Mouse (Mus musculus) stomach, embryonic 15.5 days (tissue): ENCODE data around the gene Sirt1. TPM values are rescaled to one million over a fixed set of nuclear protein-coding genes. Genes with fewer than 3 reads are reported as not detected.
"Not testable (repeated sequence)": the region's sequence is repeated elsewhere in the genome, so short reads cannot be mapped to it uniquely, and the experiment has no call there.

ENCODE experiments used
- ATAC-seq: fragments of 200-750 bp; cut with Nextera tagmentation; 2 replicates; pipeline ENCODE4 v1.8.0; 2017; ENCODE audit warnings: low read depth, moderate number of reproducible peaks, moderate TSS enrichment; ENCODE audit not compliant: insufficient read depth, low FRiP score
- H3K27ac ChIP-seq: fragments of 300-500 bp; sonication (generic); 2 replicates; pipeline ENCODE4 v1.5.1; 2015; ENCODE audit warnings: mild to moderate bottlenecking, inconsistent platforms
- H3K27me3 ChIP-seq: fragments of 300-500 bp; sonication (generic); replicated peaks from 2 replicates; pipeline ENCODE4 v1.6.1; 2015; ENCODE audit warnings: inconsistent platforms
- H3K36me3 ChIP-seq: fragments of 300-500 bp; sonication (generic); 2 replicates; pipeline ENCODE4 v1.6.1; 2015; ENCODE audit warnings: inconsistent platforms
- H3K4me1 ChIP-seq: fragments of 300-500 bp; sonication (generic); 2 replicates; pipeline ENCODE4 v1.6.1; 2015; ENCODE audit warnings: inconsistent platforms
- H3K4me2 ChIP-seq: fragments of 300-500 bp; sonication (generic); 2 replicates; pipeline ENCODE4 v1.6.1; 2015; ENCODE audit warnings: mild to moderate bottlenecking, inconsistent platforms
- H3K4me3 ChIP-seq: fragments of 300-500 bp; sonication (generic); replicated peaks from 2 replicates; pipeline ENCODE4 v1.5.1; 2015; ENCODE audit warnings: inconsistent platforms
- H3K9ac ChIP-seq: fragments of 300-500 bp; sonication (generic); 2 replicates; pipeline ENCODE4 v1.6.1; 2015; ENCODE audit warnings: inconsistent platforms
- H3K9me3 ChIP-seq: fragments of 300-500 bp; sonication (generic); 2 replicates; pipeline ENCODE4 v1.6.1; 2016; ENCODE audit warnings: inconsistent platforms
- WGBS: fragments of 180-500 bp; shearing (Covaris S2); methylation state at CpG from one replicate; pipeline ENCODE4 v1.1.7; 2015; 5-methylcytosine and 5-hydroxymethylcytosine counted together
- polyA plus RNA-seq: library from polyadenylated mRNA; unstranded; fragments of >200 nt; fragmentation: Nextera tagmentation; extraction: Ambion mirVana; gene quantifications from 2 replicates; pipeline ENCODE4 v1.2.1, GENCODE M21; 2015

The Sirt1 gene
- polyA plus RNA-seq, 1 experiment from 2014 or later = 5.2 TPM

DNA sequence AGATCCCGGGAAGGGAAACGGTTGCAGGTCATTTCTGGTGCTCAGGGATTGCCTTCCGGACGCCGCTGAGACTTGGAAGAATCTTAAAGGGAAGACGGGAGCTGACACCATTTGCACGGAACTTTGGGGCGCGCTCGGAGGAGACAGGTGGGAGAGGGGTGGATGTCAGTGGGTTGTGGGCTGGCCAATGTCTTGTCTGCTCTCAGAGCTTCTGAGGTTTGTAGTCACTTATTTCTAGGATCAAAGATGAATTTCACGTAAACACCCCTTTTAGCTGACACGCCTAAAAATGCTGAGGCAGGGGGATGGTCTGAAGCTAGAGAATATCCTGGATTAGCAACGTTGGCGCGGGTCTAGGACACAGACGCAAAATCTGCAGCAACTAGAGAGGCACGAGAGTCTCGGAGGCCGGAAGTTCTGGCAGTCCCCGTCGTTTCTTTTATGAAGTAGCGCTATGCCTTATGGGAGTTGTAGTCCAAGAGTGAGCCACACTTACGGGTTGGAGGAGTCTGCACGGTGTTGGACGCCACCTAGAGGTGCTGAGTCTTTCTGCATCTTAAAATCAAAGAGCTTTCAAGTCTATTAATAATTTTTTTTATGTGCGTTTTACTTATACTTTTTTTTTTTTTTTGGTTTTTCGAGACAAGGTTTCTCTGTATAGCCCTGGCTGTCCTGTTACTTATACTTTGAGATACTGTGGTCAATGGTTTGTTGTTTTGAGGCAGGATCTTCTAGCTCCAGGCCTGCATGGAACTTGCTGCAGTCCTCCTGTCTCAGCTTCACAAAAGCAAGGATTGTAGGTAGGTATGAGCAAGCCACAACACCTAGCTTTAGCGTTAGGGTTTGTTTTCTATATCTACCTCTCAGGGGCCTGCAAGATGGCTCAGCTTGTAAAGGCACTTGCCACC is 1.1 kb upstream of the Sirt1 start, which contains the start of gene Dnajc12:
Gene Dnajc12, plus strand, starts transcription at position 72 of the 908 bp plus-strand sequence.
- under 1% methylated on average over 28 of the region's 28 CpGs for WGBS
- H3K4me1 ChIP-seq = no peaks in the 10 kb centered on the region

DNA sequence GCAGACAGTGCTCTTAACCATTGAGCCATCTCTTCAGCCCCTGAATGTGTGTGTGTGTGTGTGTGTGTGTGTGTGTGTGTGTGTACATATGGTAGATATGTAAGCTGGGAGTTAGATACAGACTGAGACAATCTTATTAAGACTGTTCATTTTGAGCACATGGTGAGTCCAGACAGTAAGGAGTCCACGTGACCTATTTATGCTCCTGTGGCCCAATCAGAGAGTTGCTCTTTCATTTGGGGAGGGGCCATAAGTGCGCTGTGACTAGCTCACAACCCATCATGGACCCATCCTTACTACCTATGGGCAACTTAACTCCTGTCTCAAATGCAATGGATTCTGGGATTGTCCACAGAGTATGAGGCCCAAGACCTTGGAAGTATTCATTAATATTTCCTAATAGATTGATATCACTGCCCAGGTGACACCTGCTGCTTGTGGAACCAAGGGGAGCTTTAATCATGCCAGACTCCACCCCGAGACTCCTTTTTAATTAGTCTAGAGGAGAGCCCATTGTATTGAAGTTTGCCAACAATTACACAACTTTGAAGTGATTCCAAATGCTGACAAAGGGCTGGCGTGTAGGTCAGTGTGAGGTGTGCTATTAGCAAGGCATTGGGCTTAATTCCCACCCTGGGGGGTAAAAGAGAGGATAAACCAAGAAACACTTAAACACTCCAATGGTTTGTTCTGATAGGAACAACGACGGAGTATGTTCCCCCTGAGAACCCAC is 2.4 kb downstream of the Sirt1 start:
- Histone ChIP-seq H3K4me2 (no peak overlapping the region), H3K36me3 (no peaks in the 10 kb centered on the region), H3K27me3 (no peaks in the 10 kb centered on the region; the same call in 1 of the 2 replicates), H3K9ac (no peak overlapping the region), H3K9me3 (no peaks in the 10 kb centered on the region), H3K27ac (no peak overlapping the region), H3K4me3 (no peak overlapping the region), H3K4me1 (no peaks in the 10 kb centered on the region)
- 68% methylated on average over 6 of the region's 6 CpGs for WGBS
- ATAC-seq = no peak

More for the DNA sequence above, 1.1 kb upstream of the Sirt1 start, which contains the start of gene Dnajc12:
- Histone ChIP-seq H3K9ac (peak within 1 kb of the TSS; percentile 44; the same call in 1 of the 2 replicates), H3K36me3 (no peaks in the 10 kb centered on the region), H3K27ac (0 out of 2 replicates have a peak within 1 kb of the TSS, but pooled peaks have one; percentile 26), H3K27me3 (no peaks in the 10 kb centered on the region; the same call in 1 of the 2 replicates), H3K9me3 (no peaks in the 10 kb centered on the region), H3K4me3 (peak within 1 kb of the TSS; percentile 62), H3K4me2 (peak within 1 kb of the TSS; percentile 87)
- ATAC-seq = peak; percentile 92

DNA sequence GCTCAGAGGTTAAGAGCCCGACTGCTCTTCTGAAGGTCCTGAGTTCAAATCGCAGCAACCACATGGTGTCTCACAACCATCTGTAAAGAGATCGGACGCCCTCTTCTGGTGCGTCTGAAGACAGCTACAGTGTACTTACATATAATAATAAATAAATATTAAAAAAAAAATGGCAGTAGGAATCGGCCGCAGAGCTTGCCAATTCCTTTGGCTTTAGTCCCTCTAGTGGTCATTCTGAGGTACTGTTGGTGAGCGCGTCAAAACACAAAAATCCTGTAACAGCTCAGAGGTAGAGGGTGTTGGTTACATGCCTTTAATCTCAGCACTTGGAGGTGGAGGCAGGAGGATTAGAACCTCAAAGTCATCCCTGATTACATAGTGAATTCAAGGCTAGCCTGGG is 4.0 kb downstream of the Sirt1 start:
- no peaks in the 10 kb centered on the region for H3K36me3 ChIP-seq
- no peak overlapping the region for H3K27ac ChIP-seq
- no peaks in the 10 kb centered on the region; the same call in 1 of the 2 replicates for H3K27me3 ChIP-seq
- WGBS = 16% methylated on average over 9 of the region's 9 CpGs
- ATAC-seq = no peak
- H3K4me2 ChIP-seq = no peak overlapping the region
- H3K9me3 ChIP-seq = no peaks in the 10 kb centered on the region
- no peak overlapping the region for H3K9ac ChIP-seq
- H3K4me1 ChIP-seq = no peaks in the 10 kb centered on the region
- H3K4me3 ChIP-seq = no peak overlapping the region

DNA sequence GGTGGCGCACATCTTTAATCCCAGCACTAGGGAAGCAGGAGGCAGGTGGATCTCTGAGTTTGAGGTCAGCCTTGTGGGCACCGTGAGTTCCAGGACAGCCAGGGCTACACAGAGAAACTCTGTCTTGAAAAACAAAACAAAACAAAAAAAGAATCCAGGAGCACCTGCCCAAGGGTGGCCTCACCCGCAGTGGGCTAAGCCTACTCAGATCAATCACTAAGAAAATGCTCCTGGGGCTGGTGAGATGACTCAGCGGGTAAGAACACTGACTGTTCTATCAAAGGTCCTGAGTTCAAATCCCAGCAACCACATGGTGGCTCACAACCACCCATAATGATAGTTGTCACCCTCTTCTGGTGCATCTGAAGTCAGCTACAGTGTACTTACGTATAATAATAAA is 5.2 kb downstream of the Sirt1 start:
- no peak overlapping the region for H3K4me3 ChIP-seq
- H3K9me3 ChIP-seq = no peaks in the 10 kb centered on the region
- H3K27me3 ChIP-seq = no peaks in the 10 kb centered on the region
- WGBS = 76% methylated on average over 5 of the region's 5 CpGs
- no peak overlapping the region for H3K9ac ChIP-seq
- no peak overlapping the region for H3K4me2 ChIP-seq
- ATAC-seq = no peak
- no peaks in the 10 kb centered on the region for H3K36me3 ChIP-seq
- H3K27ac ChIP-seq = no peak overlapping the region
- H3K4me1 ChIP-seq = no peaks in the 10 kb centered on the region

DNA sequence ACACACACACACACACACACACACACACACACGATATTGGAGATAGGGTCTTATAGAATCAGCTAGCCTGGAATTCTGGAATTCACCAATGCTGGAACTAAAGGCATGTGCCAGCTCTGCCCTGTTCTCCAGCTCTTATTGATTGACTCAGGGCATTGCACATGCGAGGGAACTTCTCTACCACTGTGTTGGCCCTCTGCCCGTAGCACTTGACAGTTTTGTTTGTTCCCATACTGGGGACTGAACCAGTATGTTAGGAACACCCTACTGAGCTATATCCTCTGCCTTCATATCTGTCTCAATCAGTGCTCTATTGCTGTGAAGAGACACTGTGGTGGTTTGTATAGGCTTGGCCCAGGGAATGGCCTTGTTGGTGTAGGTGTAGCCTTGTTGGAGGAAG is 13.5 kb downstream of the Sirt1 start:
- 66% methylated on average over 3 of the region's 3 CpGs for WGBS
- H3K4me2 ChIP-seq = no peak overlapping the region
- no peaks in the 10 kb centered on the region for H3K9me3 ChIP-seq
- no peak for ATAC-seq
- no peaks in the 10 kb centered on the region for H3K27me3 ChIP-seq
- no peak overlapping the region for H3K4me3 ChIP-seq
- H3K27ac ChIP-seq = no peak overlapping the region
- no peaks in the 10 kb centered on the region for H3K4me1 ChIP-seq
- no peak overlapping the region for H3K9ac ChIP-seq
- no peaks in the 10 kb centered on the region for H3K36me3 ChIP-seq

DNA sequence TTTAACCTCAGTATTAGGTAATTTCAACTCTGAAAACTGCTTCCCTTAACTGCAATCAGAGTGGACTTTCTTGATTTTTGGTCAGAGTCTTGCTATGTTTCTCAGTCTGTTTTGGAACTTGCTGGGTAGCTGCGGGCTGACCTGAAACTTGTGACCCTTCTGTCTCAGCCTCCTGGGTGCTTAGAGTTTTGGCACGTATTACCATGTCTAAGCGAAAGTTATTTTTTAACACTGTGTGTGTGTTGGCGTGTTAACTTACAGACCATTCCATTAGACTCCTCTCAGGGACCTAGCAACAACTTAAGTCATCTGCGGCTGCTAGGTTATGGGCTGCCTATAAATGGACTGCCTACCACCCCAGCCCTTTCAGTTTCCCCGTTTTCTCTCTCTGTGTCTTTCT is 14.1 kb downstream of the Sirt1 start:
- no peaks in the 10 kb centered on the region for H3K9me3 ChIP-seq
- H3K4me2 ChIP-seq = no peak overlapping the region
- H3K27me3 ChIP-seq = no peaks in the 10 kb centered on the region
- WGBS = 75% methylated on average over 6 of the region's 6 CpGs
- ATAC-seq = no peak
- H3K4me3 ChIP-seq = no peak overlapping the region
- no peak overlapping the region for H3K27ac ChIP-seq
- H3K4me1 ChIP-seq = no peaks in the 10 kb centered on the region
- no peak overlapping the region for H3K9ac ChIP-seq
- H3K36me3 ChIP-seq = no peaks in the 10 kb centered on the region

DNA sequence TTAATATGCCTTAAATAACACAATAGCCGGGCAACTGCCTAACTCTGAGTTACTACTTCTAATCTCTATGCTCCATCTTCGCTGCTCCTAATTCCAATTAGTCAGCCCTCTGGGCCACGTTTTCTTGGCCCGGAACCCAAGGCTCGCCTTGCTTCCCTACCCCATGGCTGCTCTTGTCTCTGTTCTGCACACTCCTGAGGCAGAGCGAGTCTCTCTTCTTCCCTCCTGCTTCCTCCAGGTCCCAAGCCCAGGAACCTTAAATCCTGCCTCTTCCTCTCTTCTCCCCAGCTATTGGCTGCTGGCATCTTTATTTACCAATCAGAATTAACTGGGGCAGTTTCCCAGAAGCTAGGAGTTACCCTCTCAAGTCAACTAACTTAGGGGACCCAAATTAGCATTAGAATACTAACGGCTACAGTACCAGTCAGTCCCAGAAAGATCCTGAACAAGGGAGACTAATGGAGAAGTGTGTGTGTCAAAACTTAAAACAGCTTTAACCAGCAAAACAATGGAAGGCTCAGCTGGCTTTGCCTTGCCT is 15.5 kb downstream of the Sirt1 start:
- Histone ChIP-seq H3K27me3 (no peaks in the 10 kb centered on the region), H3K27ac (no peak overlapping the region), H3K9me3 (no peaks in the 10 kb centered on the region), H3K4me1 (no peaks in the 10 kb centered on the region), H3K4me3 (no peak overlapping the region), H3K4me2 (no peak overlapping the region; the same call in 1 of the 2 replicates), H3K36me3 (no peaks in the 10 kb centered on the region), H3K9ac (no peak overlapping the region)
- ATAC-seq = no peak
- WGBS = 52% methylated on average over 7 of the region's 7 CpGs

DNA sequence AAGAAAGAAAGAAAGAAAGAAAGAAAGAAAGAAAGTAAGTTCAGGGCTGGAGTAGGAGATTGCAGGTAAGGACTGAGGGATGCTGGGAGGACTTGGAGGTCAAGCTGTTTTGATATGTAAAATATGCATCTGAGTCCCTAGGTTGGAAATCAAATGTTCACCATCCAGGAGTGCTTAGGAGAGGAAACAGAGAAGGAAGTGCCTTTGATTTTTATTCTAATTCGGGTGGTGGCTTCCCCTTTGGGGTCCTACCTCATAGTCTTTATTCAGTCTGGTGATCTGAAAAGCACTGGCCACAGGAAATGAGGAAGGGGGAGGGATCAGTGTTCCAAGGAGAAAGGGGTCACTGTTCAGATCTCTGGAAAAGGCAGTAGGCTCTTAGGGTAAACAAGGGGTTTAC is 21.0 kb downstream of the Sirt1 start:
- Histone ChIP-seq H3K27me3 (no peaks in the 10 kb centered on the region), H3K36me3 (no peaks in the 10 kb centered on the region), H3K4me1 (no peaks in the 10 kb centered on the region), H3K4me3 (no peak overlapping the region), H3K27ac (no peak overlapping the region), H3K4me2 (no peak overlapping the region), H3K9me3 (no peaks in the 10 kb centered on the region), H3K9ac (no peak overlapping the region)
- WGBS = 41% methylated on average over 1 of the region's 1 CpGs
- ATAC-seq = no peak

DNA sequence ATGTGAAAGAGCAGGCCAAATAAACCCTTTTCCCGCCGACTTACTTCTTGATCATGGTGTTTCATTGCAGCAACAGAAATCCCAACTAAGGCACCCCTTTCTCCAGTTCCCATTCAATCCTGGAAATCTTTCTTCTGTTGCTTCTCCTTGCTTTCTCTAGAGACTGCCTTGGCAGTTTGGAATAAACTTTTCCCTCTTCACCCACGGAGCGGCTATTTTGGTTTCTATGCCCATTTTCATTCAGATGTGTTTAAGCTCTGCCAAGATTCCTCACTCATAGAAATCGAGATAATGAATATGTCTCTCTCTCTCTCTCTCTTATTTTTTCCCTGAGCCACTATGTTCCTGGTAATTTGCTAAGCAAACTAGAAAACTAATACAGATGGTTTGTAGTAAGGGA is 29.4 kb downstream of the Sirt1 start:
- Histone ChIP-seq H3K9ac (no peak overlapping the region), H3K4me2 (no peak overlapping the region), H3K4me1 (no peaks in the 10 kb centered on the region), H3K27ac (no peak overlapping the region), H3K27me3 (no peaks in the 10 kb centered on the region), H3K4me3 (no peak overlapping the region), H3K36me3 (no peaks in the 10 kb centered on the region), H3K9me3 (no peaks in the 10 kb centered on the region)
- WGBS = 82% methylated on average over 5 of the region's 5 CpGs
- no peak for ATAC-seq

DNA sequence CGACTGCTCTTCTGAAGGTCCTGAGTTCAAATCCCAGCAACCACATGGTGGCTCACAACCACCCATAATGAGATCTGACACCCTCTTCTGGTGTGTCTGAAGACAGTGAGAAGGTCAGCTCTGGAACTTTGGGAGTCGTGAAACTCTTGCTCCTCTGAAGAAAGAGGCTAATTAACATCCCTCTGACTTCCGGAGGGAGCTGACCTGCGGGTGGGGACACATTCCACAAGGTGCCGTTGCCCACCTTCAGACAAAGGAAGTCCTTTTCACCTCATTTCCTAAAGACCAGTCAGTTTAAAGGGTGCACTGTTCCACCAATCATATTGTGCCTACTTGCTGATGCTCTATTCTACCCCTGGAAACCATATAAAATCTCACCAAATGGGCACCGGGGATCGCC is 30.4 kb downstream of the Sirt1 start:
- H3K36me3 ChIP-seq, H3K27me3 ChIP-seq, ATAC-seq, H3K4me2 ChIP-seq, H3K27ac ChIP-seq, H3K9ac ChIP-seq, H3K4me1 ChIP-seq, H3K4me3 ChIP-seq, H3K9me3 ChIP-seq: not testable (repeated sequence)
- 79% methylated on average over 7 of the region's 7 CpGs for WGBS

DNA sequence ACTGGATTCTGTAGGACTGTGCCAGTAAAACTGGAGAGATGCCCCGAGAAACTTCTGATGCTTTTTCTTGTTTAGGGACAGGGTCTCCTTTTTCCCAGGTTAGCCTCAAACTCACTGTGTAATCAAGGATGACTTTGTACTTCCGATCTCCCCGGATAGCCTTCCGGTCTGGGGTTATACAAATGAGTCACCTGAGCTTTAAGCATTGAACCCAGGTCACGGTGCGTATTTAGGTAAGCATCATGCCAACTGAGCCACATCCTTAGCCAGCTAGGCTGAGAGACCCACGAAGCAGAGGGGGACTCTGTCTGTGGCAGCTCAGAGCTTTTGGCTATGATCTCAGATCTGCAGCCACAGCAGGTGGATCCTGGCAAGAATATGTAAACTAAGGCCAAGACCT is 30.8 kb downstream of the Sirt1 start:
- no peak overlapping the region for H3K4me2 ChIP-seq
- no peak overlapping the region for H3K27ac ChIP-seq
- no peaks in the 10 kb centered on the region for H3K27me3 ChIP-seq
- no peaks in the 10 kb centered on the region for H3K9me3 ChIP-seq
- H3K4me1 ChIP-seq = no peaks in the 10 kb centered on the region
- ATAC-seq = no peak
- no peaks in the 10 kb centered on the region for H3K36me3 ChIP-seq
- no peak overlapping the region for H3K9ac ChIP-seq
- no peak overlapping the region for H3K4me3 ChIP-seq
- WGBS = 90% methylated on average over 7 of the region's 7 CpGs

DNA sequence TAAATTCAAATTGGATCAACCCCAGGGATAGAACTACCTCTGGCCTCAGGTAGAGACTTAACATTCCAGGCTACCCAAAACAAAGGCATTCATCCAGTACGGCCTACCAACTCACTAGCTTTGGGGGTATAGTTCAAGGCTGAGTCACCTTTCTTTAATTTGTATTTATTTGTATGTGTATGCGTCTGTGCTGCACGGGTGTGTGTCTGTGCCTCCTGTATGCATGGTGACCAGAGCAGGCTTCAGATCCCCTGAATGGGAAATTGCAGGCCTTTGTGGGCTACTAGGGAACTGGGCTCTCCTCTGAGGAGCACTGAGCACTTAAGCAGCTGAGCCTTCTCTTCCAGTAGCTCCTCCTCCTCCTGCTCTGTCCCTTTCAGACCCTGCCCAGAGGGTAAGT is 33.2 kb downstream of the Sirt1 start:
- Histone ChIP-seq H3K9me3 (no peaks in the 10 kb centered on the region), H3K4me3 (no peak overlapping the region), H3K27ac (no peak overlapping the region), H3K36me3 (no peaks in the 10 kb centered on the region), H3K4me1 (no peaks in the 10 kb centered on the region), H3K4me2 (no peak overlapping the region), H3K9ac (no peak overlapping the region), H3K27me3 (no peaks in the 10 kb centered on the region)
- 73% methylated on average over 3 of the region's 3 CpGs for WGBS
- ATAC-seq = no peak
